In the genomic region with DNA sequence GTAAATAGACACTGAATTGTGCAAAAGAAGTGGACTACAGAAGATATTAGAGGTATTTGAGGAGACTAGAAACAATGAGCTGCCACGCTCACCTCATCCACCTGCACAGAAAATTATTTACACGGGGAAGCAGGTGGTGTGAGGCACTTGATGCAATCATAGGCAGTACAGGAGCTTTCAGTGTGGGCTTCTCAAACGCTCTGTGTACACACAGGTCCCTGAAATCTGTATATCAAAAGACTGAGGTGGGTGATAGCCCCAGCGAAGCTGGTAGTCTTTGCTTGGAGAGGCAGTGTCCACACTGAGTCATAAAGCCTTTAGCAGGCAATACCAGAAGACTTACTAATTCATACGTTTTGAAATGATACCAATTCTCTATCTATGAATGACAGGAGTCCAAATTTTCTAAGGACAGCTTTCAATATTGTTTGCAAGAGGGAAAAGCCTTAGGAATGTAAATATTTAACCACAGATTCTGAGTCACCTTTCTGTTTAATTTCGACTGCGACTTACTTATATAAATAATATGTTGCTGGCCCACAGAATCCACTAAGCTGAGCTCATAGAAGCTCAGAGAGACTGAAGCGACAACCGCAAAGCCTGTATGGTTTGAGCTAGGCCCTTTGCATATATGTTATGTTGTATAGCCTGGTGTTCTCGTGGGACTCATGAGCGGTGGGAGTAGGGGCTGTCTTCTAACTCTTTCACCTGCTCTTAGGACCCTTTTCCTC, we compare ENCODE assay signal across 10 mouse cellular contexts.
"Had no signal": no experiment of that assay in that cellular context is flagged by ENCODE, and none has a peak within 500 bp of the region (broad histone marks: within the 10 kb centered on the region; RNA-seq: fewer than 3 reads in every experiment).

No protein-coding gene starts in this region.

- H3K36me3 ChIP-seq: kidney, embryonic 15.5 days; limb, embryonic 10.5 days; liver, embryonic 15.5 days; midbrain, embryonic 15.5 days; neural tube, embryonic 12.5 days had no signal

- H3K27me3 ChIP-seq: kidney, embryonic 15.5 days; liver, embryonic 15.5 days; midbrain, embryonic 15.5 days; neural tube, embryonic 12.5 days had no signal

- H3K4me2 ChIP-seq: kidney, embryonic 15.5 days; liver, embryonic 11.5 days; liver, embryonic 15.5 days; midbrain, embryonic 15.5 days; neural tube, embryonic 12.5 days had no signal

- H3K27ac ChIP-seq: kidney, embryonic 15.5 days; limb, embryonic 10.5 days; liver, embryonic 15.5 days; midbrain, embryonic 15.5 days; neural tube, embryonic 12.5 days had no signal

- DNase-seq: kidney, adult 2 months; kidney, postnatal 14 days; lung, postnatal 14 days had no signal

- H3K9ac ChIP-seq: kidney, embryonic 15.5 days; liver, embryonic 15.5 days; midbrain, embryonic 15.5 days; neural tube, embryonic 12.5 days had no signal

- H3K9me3 ChIP-seq: kidney, embryonic 15.5 days; limb, embryonic 10.5 days; liver, embryonic 15.5 days; midbrain, embryonic 15.5 days; neural tube, embryonic 12.5 days had no signal

- H3K4me3 ChIP-seq: kidney, embryonic 15.5 days; limb, embryonic 10.5 days; liver, embryonic 15.5 days; midbrain, embryonic 15.5 days; neural tube, embryonic 12.5 days had no signal

- ATAC-seq: intestine, embryonic 16.5 days; midbrain, embryonic 15.5 days had no signal

- H3K4me1 ChIP-seq: kidney, embryonic 15.5 days; liver, embryonic 15.5 days had no signal
